Mouse (Mus musculus) forebrain, postnatal 0 days (tissue): Measurements from ENCODE around the gene Erh. TPM values are rescaled to one million over a fixed set of nuclear protein-coding genes. Genes with fewer than 3 reads are reported as not detected.

Source experiments
- ATAC-seq: fragments of 200-750 bp; cut with Nextera tagmentation; 2 replicates; pipeline ENCODE4 v1.8.0; 2017; ENCODE audit warnings: mild to moderate bottlenecking, moderate library complexity
- DNase-seq: peaks from one replicate; pipeline ENCODE4 v3.0.0-alpha.2; 2015
- H3K27ac ChIP-seq: fragments of 300-500 bp; sonication (generic); 2 replicates; pipeline ENCODE4 v1.5.1; 2014; ENCODE audit warnings: low read depth, mild to moderate bottlenecking, antibody characterized with exemption, low read length, moderate library complexity, mixed read lengths
- H3K27me3 ChIP-seq: fragments of 300-500 bp; sonication (generic); 2 replicates; pipeline ENCODE4 v1.6.1; 2014; ENCODE audit warnings: mild to moderate bottlenecking, low read length, mixed read lengths; ENCODE audit not compliant: insufficient read depth
- H3K36me3 ChIP-seq: fragments of 300-500 bp; sonication (generic); 2 replicates; pipeline ENCODE4 v1.6.1; 2014; ENCODE audit warnings: mild to moderate bottlenecking, moderate library complexity; ENCODE audit not compliant: insufficient read depth
- H3K4me1 ChIP-seq: fragments of 300-500 bp; sonication (generic); 2 replicates; pipeline ENCODE4 v1.6.1; 2014; ENCODE audit warnings: antibody characterized with exemption; ENCODE audit not compliant: insufficient read depth
- H3K4me2 ChIP-seq: fragments of 300-500 bp; sonication (generic); 2 replicates; pipeline ENCODE4 v1.6.1; 2014; ENCODE audit warnings: low read depth, mild to moderate bottlenecking, moderate library complexity
- H3K4me3 ChIP-seq: fragments of 300-500 bp; sonication (generic); 2 replicates; pipeline ENCODE4 v1.5.1; 2014; ENCODE audit warnings: low read depth, low read length, mixed read lengths
- H3K9ac ChIP-seq: fragments of 300-500 bp; sonication (generic); 2 replicates; pipeline ENCODE4 v1.6.1; 2014; ENCODE audit warnings: mild to moderate bottlenecking
- H3K9me3 ChIP-seq: fragments of 300-500 bp; sonication (generic); 2 replicates; pipeline ENCODE4 v1.6.1; 2016; ENCODE audit warnings: low read length
- CTCF ChIP-seq: sonication (generic); IDR thresholded peaks from 2 replicates; pipeline ENCODE4 v1.5.1; 2016; ENCODE audit warnings: antibody characterized with exemption, control low read depth, low read depth
- WGBS: fragments of 180-500 bp; shearing (Covaris S2); extraction: QIAGEN DNeasy Blood & Tissue Kit; methylation state at CpG from one replicate; pipeline ENCODE4 v1.1.7; 2014; 5-methylcytosine and 5-hydroxymethylcytosine counted together
- polyA plus RNA-seq: library from polyadenylated mRNA; unstranded; fragments of >200 nt; fragmentation: Nextera tagmentation; extraction: Ambion mirVana; gene quantifications from 2 replicates; pipeline ENCODE4 v1.2.1, GENCODE M21; 2015
- total RNA-seq: library from RNA; depleted of rRNA; stranded (reverse); fragments of >200 nt; gene quantifications from 2 replicates; pipeline ENCODE4 v1.2.3, GENCODE M21; 2014

The Erh gene
- total and polyA plus RNA-seq, 2 experiments from 2014 or later, result 85.6 to 285 TPM

DNA sequence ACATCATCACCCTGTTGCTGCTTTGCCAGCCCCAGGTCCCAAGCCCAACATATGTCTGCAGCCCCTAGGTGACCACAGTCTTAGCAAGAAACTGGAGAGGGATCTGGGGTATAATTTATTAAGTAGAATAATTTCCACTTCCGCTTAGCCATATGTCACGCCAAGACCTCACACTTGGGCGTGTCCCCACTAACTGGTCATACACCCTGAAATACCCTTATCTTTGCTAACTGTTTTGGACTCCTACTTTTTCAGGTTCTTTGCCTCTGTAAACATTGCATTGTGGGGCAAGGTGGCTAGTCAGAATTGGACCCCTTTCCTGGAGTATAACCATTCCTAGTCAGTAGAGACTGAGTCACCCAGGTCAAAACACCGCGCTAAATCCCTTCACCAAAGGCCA, 41.7 kb downstream of the Erh start:
- Histone ChIP-seq H3K4me3 (no peak overlapping the region), H3K27ac (no peak overlapping the region), H3K27me3 (no peaks in the 10 kb centered on the region), H3K9me3 (no peaks in the 10 kb centered on the region), H3K9ac (no peak overlapping the region), H3K4me2 (no peak overlapping the region), H3K4me1 (no peaks in the 10 kb centered on the region), H3K36me3 (peaks cover 11% of the 10 kb centered on the region)
- DNase-seq (no peak), ATAC-seq (no peak)
- TF ChIP-seq CTCF, result no peak
- 93% methylated on average over 5 of the region's 5 CpGs for WGBS

DNA sequence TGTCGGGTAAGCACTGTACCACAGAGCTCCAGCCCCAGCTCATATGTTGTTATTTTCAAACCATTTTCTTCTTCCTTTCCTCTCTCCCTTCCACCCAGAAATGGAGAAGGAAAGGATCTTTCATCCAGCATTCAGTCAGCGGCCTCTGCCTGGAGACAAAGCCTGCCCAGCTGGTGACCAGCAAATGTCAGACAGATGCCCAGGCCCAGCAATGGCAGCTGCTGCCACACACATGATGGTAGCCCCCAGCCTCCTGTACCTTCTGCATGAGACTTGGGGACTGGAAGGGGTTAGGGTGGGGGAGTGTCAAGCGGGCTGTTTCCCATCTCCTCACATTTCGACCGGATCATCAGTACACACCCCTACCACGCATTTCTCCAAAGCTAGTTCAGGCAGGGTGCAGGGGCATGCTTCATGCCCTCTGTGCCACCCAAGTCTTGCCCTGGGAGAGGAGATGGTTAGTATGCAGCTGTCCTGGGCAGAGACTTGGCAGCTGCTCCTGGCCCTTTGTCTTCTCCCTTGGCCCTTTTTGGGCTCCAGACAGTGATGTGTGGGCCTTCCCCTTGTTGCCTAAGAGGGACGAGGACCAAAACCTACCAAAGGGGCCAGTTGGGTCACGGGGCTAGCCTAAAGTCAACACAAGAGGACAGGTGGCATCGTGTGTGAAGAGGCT, 42.4 kb downstream of the Erh start:
- no peak for TF ChIP-seq CTCF
- Histone ChIP-seq H3K9ac (no peak overlapping the region), H3K36me3 (peaks cover 11% of the 10 kb centered on the region), H3K4me2 (no peak overlapping the region), H3K4me1 (no peaks in the 10 kb centered on the region), H3K4me3 (no peak overlapping the region), H3K9me3 (no peaks in the 10 kb centered on the region), H3K27ac (no peak overlapping the region), H3K27me3 (no peaks in the 10 kb centered on the region)
- DNase-seq (no peak), ATAC-seq (no peak)
- WGBS, result 89% methylated on average over 9 of the region's 9 CpGs

DNA sequence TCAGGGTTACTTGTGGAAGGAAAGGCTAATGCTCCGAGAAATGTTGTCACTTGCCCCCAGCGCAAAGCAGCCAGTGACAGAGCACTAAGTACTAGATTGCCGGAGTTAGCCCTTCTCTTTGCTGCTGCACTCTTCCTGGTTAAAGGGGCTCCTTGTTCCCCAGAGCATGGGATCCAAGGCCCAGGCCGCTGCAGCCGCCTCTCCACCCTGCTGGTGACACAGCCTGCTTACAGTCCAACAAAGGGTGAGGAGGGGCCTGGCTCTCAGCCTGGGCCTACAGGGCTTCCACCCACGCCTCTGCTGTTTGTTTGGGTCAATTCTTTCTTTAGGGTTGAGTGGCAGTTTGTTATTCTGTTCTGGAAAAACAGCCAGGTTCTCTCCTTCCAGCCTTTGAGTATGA, 45.4 kb downstream of the Erh start:
- Histone ChIP-seq H3K9me3 (no peaks in the 10 kb centered on the region), H3K9ac (no peak overlapping the region), H3K27me3 (no peaks in the 10 kb centered on the region), H3K4me1 (no peaks in the 10 kb centered on the region), H3K4me2 (no peak overlapping the region), H3K27ac (peak overlapping the region; percentile 43; the same call in 1 of the 2 replicates), H3K4me3 (no peak overlapping the region), H3K36me3 (peaks cover 21% of the 10 kb centered on the region)
- DNase-seq (peak; percentile 60), ATAC-seq (peak; percentile 93)
- 27% methylated on average over 6 of the region's 6 CpGs for WGBS
- TF ChIP-seq CTCF, result peak; percentile 20; the same call in 1 of the 2 replicates

DNA sequence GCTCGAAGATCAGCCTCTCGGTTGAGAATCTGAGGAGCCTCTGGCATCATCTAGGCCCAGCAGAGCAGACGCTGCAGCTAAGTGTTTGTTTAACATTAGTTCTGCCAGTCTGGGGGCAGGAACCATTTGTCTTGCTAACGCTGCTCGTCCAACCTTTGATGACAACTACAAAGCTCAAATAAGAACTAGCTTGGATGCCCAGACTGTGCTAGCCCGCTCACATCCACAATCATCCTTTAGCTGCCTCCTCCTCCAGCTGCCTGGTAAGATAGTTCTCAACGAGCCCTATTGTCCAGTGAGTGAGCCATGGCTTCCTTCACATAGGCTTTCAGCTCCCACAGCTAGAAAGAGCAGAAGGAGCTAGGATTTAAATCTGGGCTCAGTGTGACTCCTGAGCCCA, 45.9 kb downstream of the Erh start:
- H3K27me3 ChIP-seq, result no peaks in the 10 kb centered on the region
- H3K4me3 ChIP-seq, result no peak overlapping the region
- peaks cover 26% of the 10 kb centered on the region for H3K36me3 ChIP-seq
- no peak for TF ChIP-seq CTCF
- DNase-seq (no peak), ATAC-seq (0 out of 2 replicates have a peak, but pooled peaks have one; percentile 13)
- H3K4me1 ChIP-seq, result no peaks in the 10 kb centered on the region
- H3K4me2 ChIP-seq, result no peak overlapping the region
- H3K9ac ChIP-seq, result no peak overlapping the region
- WGBS, result 31% methylated on average over 7 of the region's 7 CpGs
- H3K27ac ChIP-seq, result peak overlapping the region; percentile 43
- no peaks in the 10 kb centered on the region for H3K9me3 ChIP-seq

DNA sequence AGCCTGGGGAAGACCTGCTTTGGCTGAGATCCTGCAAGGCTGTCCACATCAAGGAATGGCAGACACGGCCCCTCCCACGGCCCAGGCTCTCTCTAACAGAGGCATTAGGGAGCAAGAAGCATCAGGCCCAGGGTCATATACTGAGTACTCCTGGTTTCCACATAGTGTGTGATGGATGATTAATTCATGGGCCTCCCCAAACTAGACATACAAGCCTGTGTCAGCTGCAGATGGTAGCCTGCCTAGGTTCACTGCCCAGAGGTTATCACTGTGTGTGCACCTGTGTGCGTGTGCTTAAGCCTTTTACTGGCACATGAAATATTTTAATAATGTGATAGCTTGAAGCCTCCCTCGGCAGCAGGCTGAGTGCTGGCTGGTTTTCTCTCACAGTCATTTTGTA, 48.2 kb downstream of the Erh start:
- Histone ChIP-seq H3K9me3 (no peaks in the 10 kb centered on the region), H3K27ac (no peak overlapping the region), H3K4me3 (no peak overlapping the region), H3K27me3 (no peaks in the 10 kb centered on the region), H3K4me2 (no peak overlapping the region), H3K9ac (no peak overlapping the region), H3K36me3 (peaks cover 39% of the 10 kb centered on the region), H3K4me1 (no peaks in the 10 kb centered on the region)
- no peak for TF ChIP-seq CTCF
- WGBS, result 92% methylated on average over 4 of the region's 4 CpGs
- DNase-seq (no peak), ATAC-seq (no peak)

DNA sequence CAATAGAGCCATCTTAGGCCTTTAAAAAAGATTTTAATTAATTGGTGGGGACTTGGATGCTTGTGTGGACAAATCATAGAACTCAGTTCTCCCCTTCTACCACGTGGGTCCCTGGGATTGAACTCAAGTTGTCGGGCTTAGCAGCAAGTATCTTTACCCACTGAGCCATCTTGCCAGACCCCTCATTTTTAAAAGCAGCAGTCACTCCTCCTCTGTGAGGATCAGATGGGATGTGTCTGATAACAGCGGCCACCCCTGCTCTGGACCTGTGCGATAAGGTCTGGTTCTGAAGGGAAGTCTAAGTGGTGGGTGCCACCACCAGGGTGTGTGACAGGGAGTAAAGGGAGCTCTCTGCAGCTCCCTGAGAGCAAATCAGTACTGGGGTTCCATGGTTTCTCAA, 48.6 kb downstream of the Erh start:
- Histone ChIP-seq H3K9ac (no peak overlapping the region), H3K4me1 (no peaks in the 10 kb centered on the region), H3K4me3 (no peak overlapping the region), H3K27ac (no peak overlapping the region), H3K4me2 (no peak overlapping the region), H3K36me3 (peaks cover 43% of the 10 kb centered on the region), H3K27me3 (no peaks in the 10 kb centered on the region), H3K9me3 (no peaks in the 10 kb centered on the region)
- no peak for TF ChIP-seq CTCF
- 92% methylated on average over 4 of the region's 4 CpGs for WGBS
- DNase-seq, result no peak
- ATAC-seq, result no peak

DNA sequence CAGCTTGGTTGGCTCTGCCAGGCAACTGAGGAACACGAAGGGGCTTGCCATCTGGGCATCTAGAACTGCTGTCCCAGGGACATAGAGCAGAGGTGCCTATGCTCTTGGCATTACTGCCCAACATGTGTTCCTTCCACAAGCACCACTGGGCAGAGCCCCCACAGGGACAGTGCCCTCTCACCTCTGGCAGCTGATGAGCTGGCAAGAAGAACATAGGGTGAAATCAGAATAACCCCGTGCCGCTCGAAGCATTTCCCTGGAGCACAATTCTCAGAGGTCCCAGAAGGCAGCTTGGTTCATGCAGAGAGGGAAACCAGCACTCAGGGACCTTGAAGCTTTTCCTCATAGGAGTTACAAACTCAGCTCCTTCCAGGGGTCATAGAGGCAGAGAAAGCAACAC, 49.4 kb downstream of the Erh start:
- DNase-seq (no peak), ATAC-seq (no peak)

More for the DNA sequence above, 49.4 kb downstream of the Erh start:
- H3K4me1 ChIP-seq, result no peaks in the 10 kb centered on the region
- H3K9me3 ChIP-seq, result no peaks in the 10 kb centered on the region
- H3K9ac ChIP-seq, result no peak overlapping the region
- WGBS, result 95% methylated on average over 4 of the region's 4 CpGs
- H3K4me2 ChIP-seq, result no peak overlapping the region
- no peak overlapping the region for H3K4me3 ChIP-seq
- no peak for TF ChIP-seq CTCF
- no peak overlapping the region for H3K27ac ChIP-seq
- peaks cover 48% of the 10 kb centered on the region for H3K36me3 ChIP-seq
- no peaks in the 10 kb centered on the region for H3K27me3 ChIP-seq
